Mouse (Mus musculus) lung, postnatal 0 days (tissue): ENCODE results near the gene Olfr1411. TPM values are rescaled to one million over a fixed set of nuclear protein-coding genes. Genes with fewer than 3 reads are reported as not detected.

Experiments used
- ATAC-seq: fragments of 200-750 bp; cut with Nextera tagmentation; 2 replicates; pipeline ENCODE4 v1.8.0; 2017; ENCODE audit warnings: moderate library complexity
- DNase-seq: peaks from one replicate; pipeline ENCODE4 v3.0.0-alpha.2; 2016; ENCODE audit warnings: low spot score
- H3K27ac ChIP-seq: fragments of 300-500 bp; sonication (generic); 2 replicates; pipeline ENCODE4 v1.5.1; 2014; ENCODE audit warnings: antibody characterized with exemption, mild to moderate bottlenecking, low read length, mixed read lengths
- H3K27me3 ChIP-seq: fragments of 300-500 bp; sonication (generic); replicated peaks from 2 replicates; pipeline ENCODE4 v1.6.1; 2014; ENCODE audit warnings: low read length, mixed read lengths; ENCODE audit not compliant: insufficient read depth
- H3K36me3 ChIP-seq: fragments of 300-500 bp; sonication (generic); 2 replicates; pipeline ENCODE4 v1.6.1; 2014; ENCODE audit warnings: low read length, mixed read lengths; ENCODE audit not compliant: insufficient read depth
- H3K4me1 ChIP-seq: fragments of 300-500 bp; sonication (generic); 2 replicates; pipeline ENCODE4 v1.6.1; 2014; ENCODE audit warnings: antibody characterized with exemption, low read depth, low read length, mixed read lengths; ENCODE audit not compliant: insufficient read depth
- H3K4me2 ChIP-seq: fragments of 300-500 bp; sonication (generic); replicated peaks from 2 replicates; pipeline ENCODE4 v1.6.1; 2014; ENCODE audit warnings: low read depth, mild to moderate bottlenecking, low read length, moderate library complexity, mixed read lengths
- H3K4me3 ChIP-seq: fragments of 300-500 bp; sonication (generic); 2 replicates; pipeline ENCODE4 v1.5.1; 2014; ENCODE audit warnings: low read depth, low read length
- H3K9ac ChIP-seq: fragments of 300-500 bp; sonication (generic); replicated peaks from 2 replicates; pipeline ENCODE4 v1.6.1; 2014; ENCODE audit warnings: low read depth, mild to moderate bottlenecking
- H3K9me3 ChIP-seq: fragments of 300-500 bp; sonication (generic); 2 replicates; pipeline ENCODE4 v1.6.1; 2016; ENCODE audit warnings: low read length, mixed read lengths
- CTCF ChIP-seq: IDR thresholded peaks from 2 replicates; pipeline ENCODE4 v1.5.1; 2016; ENCODE audit warnings: antibody characterized with exemption, mild to moderate bottlenecking
- EP300 ChIP-seq: IDR thresholded peaks from 2 replicates; pipeline ENCODE4 v1.6.1; 2016; ENCODE audit warnings: antibody characterized with exemption, mild to moderate bottlenecking, control low read depth
- WGBS: fragments of 180-500 bp; shearing (Covaris S2); extraction: QIAGEN DNeasy Blood & Tissue Kit; methylation state at CpG from one replicate; pipeline ENCODE4 v1.1.7; 2014; 5-methylcytosine and 5-hydroxymethylcytosine counted together
- polyA plus RNA-seq: library from polyadenylated mRNA; unstranded; fragments of >200 nt; fragmentation: Nextera tagmentation; extraction: Ambion mirVana; gene quantifications from 2 replicates; pipeline ENCODE4 v1.2.1, GENCODE M21; 2015

Olfr1411 gene
- polyA plus RNA-seq, 1 experiment from 2014 or later: not detected

- no peak overlapping the region for H3K27ac ChIP-seq
- no peaks in the 10 kb centered on the region for H3K27me3 ChIP-seq
- H3K4me2 ChIP-seq: no peak overlapping the region
- no peaks in the 10 kb centered on the region for H3K4me1 ChIP-seq
- H3K9ac ChIP-seq: no peak overlapping the region
- H3K9me3 ChIP-seq: no peaks in the 10 kb centered on the region
- peaks cover 7% of the 10 kb centered on the region for H3K36me3 ChIP-seq
- 63% methylated on average over 5 of the region's 5 CpGs for WGBS
- TF ChIP-seq CTCF (no peak), EP300 (no peak)
- DNase-seq (no peak), ATAC-seq (no peak)
- H3K4me3 ChIP-seq: no peak overlapping the region
Observed at GRCm38 (mm10) chr1:92632196-92632595, 38.0 kb downstream of the Olfr1411 start.

GRCm38 (mm10) chr1:92632948-92633347, 38.7 kb downstream of the Olfr1411 start:
- Histone ChIP-seq H3K9ac (no peak overlapping the region), H3K4me2 (no peak overlapping the region), H3K4me3 (no peak overlapping the region), H3K9me3 (no peaks in the 10 kb centered on the region), H3K27me3 (no peaks in the 10 kb centered on the region), H3K4me1 (no peaks in the 10 kb centered on the region), H3K36me3 (peaks cover 7% of the 10 kb centered on the region), H3K27ac (no peak overlapping the region)
- TF ChIP-seq CTCF: 0 out of 2 replicates have a peak, but pooled peaks have one; percentile 4
- TF ChIP-seq EP300: no peak
- ATAC-seq (no peak), DNase-seq (no peak)
- WGBS: 65% methylated on average over 6 of the region's 6 CpGs

GRCm38 (mm10) chr1:92633726-92634125, 39.5 kb downstream of the Olfr1411 start:
- no peak overlapping the region for H3K4me3 ChIP-seq
- H3K9ac ChIP-seq: no peak overlapping the region
- no peak overlapping the region for H3K27ac ChIP-seq
- no peaks in the 10 kb centered on the region for H3K4me1 ChIP-seq
- no peak overlapping the region for H3K4me2 ChIP-seq
- H3K9me3 ChIP-seq: no peaks in the 10 kb centered on the region
- H3K36me3 ChIP-seq: peaks cover 7% of the 10 kb centered on the region
- DNase-seq: no peak
- H3K27me3 ChIP-seq: no peaks in the 10 kb centered on the region
- no peak for TF ChIP-seq CTCF
- no peak for TF ChIP-seq EP300
- WGBS: 81% methylated on average over 8 of the region's 8 CpGs
- ATAC-seq: no peak

- TF ChIP-seq CTCF: no peak
- DNase-seq (no peak), ATAC-seq (no peak)
- H3K36me3 ChIP-seq: peaks cover 7% of the 10 kb centered on the region
- no peaks in the 10 kb centered on the region for H3K9me3 ChIP-seq
- H3K27me3 ChIP-seq: no peaks in the 10 kb centered on the region
- H3K4me3 ChIP-seq: no peak overlapping the region
- H3K4me2 ChIP-seq: no peak overlapping the region
- H3K27ac ChIP-seq: no peak overlapping the region
- 63% methylated on average over 1 of the region's 1 CpGs for WGBS
- H3K4me1 ChIP-seq: no peaks in the 10 kb centered on the region
- H3K9ac ChIP-seq: no peak overlapping the region
Observed at GRCm38 (mm10) chr1:92634569-92634968, 40.4 kb downstream of the Olfr1411 start.

- no peaks in the 10 kb centered on the region for H3K4me1 ChIP-seq
- no peak for TF ChIP-seq EP300
- H3K4me3 ChIP-seq: no peak overlapping the region
- DNase-seq (no peak), ATAC-seq (no peak)
- no peaks in the 10 kb centered on the region for H3K27me3 ChIP-seq
- H3K36me3 ChIP-seq: peaks cover 7% of the 10 kb centered on the region
- H3K4me2 ChIP-seq: no peak overlapping the region
- no peak overlapping the region for H3K27ac ChIP-seq
- WGBS: 69% methylated on average over 4 of the region's 4 CpGs
- H3K9ac ChIP-seq: no peak overlapping the region
- H3K9me3 ChIP-seq: no peaks in the 10 kb centered on the region
Observed at GRCm38 (mm10) chr1:92634976-92635599, 40.9 kb downstream of the Olfr1411 start.

GRCm38 (mm10) chr1:92636015-92636414, 41.8 kb downstream of the Olfr1411 start:
- Histone ChIP-seq H3K9me3 (no peaks in the 10 kb centered on the region), H3K27ac (no peak overlapping the region), H3K9ac (no peak overlapping the region), H3K4me3 (no peak overlapping the region), H3K4me1 (no peaks in the 10 kb centered on the region; the same call in 1 of the 2 replicates), H3K36me3 (peaks cover 7% of the 10 kb centered on the region), H3K4me2 (no peak overlapping the region), H3K27me3 (no peaks in the 10 kb centered on the region)
- ATAC-seq (no peak), DNase-seq (no peak)
- WGBS: 80% methylated on average over 8 of the region's 8 CpGs
- TF ChIP-seq EP300 (no peak), CTCF (no peak)

- TF ChIP-seq CTCF (no peak), EP300 (no peak)
- Histone ChIP-seq H3K4me1 (no peaks in the 10 kb centered on the region; the same call in 1 of the 2 replicates), H3K27ac (no peak overlapping the region), H3K9me3 (no peaks in the 10 kb centered on the region), H3K9ac (no peak overlapping the region), H3K36me3 (peaks cover 7% of the 10 kb centered on the region), H3K27me3 (no peaks in the 10 kb centered on the region), H3K4me3 (no peak overlapping the region), H3K4me2 (no peak overlapping the region)
- WGBS: 96% methylated on average over 11 of the region's 11 CpGs
- DNase-seq: no peak
- ATAC-seq: no peak
Observed at GRCm38 (mm10) chr1:92636676-92637075, 42.5 kb downstream of the Olfr1411 start.
